Mouse (Mus musculus) thymus, adult 2 months (tissue): ENCODE measurements around the gene Eml3.

Experiments
- CTCF ChIP-seq: fragments of 200-500 bp; IDR thresholded peaks from 2 replicates; pipeline ENCODE4 v1.5.1; 2012; ENCODE audit warnings: mild to moderate bottlenecking, control low read depth, low read length, moderate library complexity, borderline replicate concordance; ENCODE audit not compliant: control insufficient read depth, poor library complexity, insufficient read depth; ENCODE audit errors: extremely low read depth
- POLR2A ChIP-seq: fragments of 200-500 bp; IDR thresholded peaks from 2 replicates; pipeline ENCODE4 v1.6.1; 2012; ENCODE audit warnings: mild to moderate bottlenecking, low read length, control low read depth, moderate library complexity; ENCODE audit not compliant: control insufficient read depth, poor library complexity, insufficient read depth; ENCODE audit errors: extremely low read depth

- TF ChIP-seq CTCF = no peak
- no peak for TF ChIP-seq POLR2A
Measured at GRCm38 (mm10) chr19:8990432-8991102, 61.2 kb downstream of the Eml3 start.
